Mouse (Mus musculus) olfactory bulb, adult 2 months (tissue): ENCODE measurements around the gene Trappc3. TPM values are rescaled to one million over a fixed set of nuclear protein-coding genes. Genes with fewer than 3 reads are reported as not detected.
"Not testable (repeated sequence)": the region's sequence is repeated elsewhere in the genome, so short reads cannot be mapped to it uniquely, and the experiment has no call there.

Source experiments
- H3K27ac ChIP-seq: fragments of 200-500 bp; 2 replicates; pipeline ENCODE4 v1.5.1; 2012; ENCODE audit warnings: low read depth, low read length; ENCODE audit not compliant: insufficient read depth
- H3K4me1 ChIP-seq: fragments of 200-500 bp; 2 replicates; pipeline ENCODE4 v1.6.1; 2012; ENCODE audit warnings: low read length; ENCODE audit not compliant: control insufficient read depth, insufficient read depth
- H3K4me3 ChIP-seq: fragments of 200-500 bp; 2 replicates; pipeline ENCODE4 v1.5.1; 2012; ENCODE audit warnings: mild to moderate bottlenecking, low read depth, low read length, moderate library complexity; ENCODE audit not compliant: insufficient read depth
- CTCF ChIP-seq: fragments of 200-500 bp; IDR thresholded peaks from 2 replicates; pipeline ENCODE4 v1.5.1; 2012; ENCODE audit warnings: low read depth, mild to moderate bottlenecking, low read length, moderate library complexity; ENCODE audit not compliant: insufficient read depth
- POLR2A ChIP-seq: fragments of 200-500 bp; IDR thresholded peaks from 2 replicates; pipeline ENCODE4 v1.6.1; 2012; ENCODE audit warnings: mild to moderate bottlenecking, low read depth, low read length, moderate library complexity; ENCODE audit not compliant: insufficient read depth
- WGBS: fragments of 180-500 bp; shearing (Covaris S2); methylation state at CpG from one replicate; pipeline ENCODE4 v1.1.7; 2018; 5-methylcytosine and 5-hydroxymethylcytosine counted together
- polyA plus RNA-seq: library from polyadenylated mRNA; stranded (reverse); fragments of >200 nt; gene quantifications from 2 replicates; pipeline ENCODE4 v1.2.4, GENCODE M21; 2012; ENCODE audit warnings: low replicate concordance; ENCODE audit not compliant: missing spikeins, insufficient read depth, insufficient read length

The Trappc3 gene
- 342 TPM in 1 of 2 replicates, not detected in the other for polyA plus RNA-seq

DNA sequence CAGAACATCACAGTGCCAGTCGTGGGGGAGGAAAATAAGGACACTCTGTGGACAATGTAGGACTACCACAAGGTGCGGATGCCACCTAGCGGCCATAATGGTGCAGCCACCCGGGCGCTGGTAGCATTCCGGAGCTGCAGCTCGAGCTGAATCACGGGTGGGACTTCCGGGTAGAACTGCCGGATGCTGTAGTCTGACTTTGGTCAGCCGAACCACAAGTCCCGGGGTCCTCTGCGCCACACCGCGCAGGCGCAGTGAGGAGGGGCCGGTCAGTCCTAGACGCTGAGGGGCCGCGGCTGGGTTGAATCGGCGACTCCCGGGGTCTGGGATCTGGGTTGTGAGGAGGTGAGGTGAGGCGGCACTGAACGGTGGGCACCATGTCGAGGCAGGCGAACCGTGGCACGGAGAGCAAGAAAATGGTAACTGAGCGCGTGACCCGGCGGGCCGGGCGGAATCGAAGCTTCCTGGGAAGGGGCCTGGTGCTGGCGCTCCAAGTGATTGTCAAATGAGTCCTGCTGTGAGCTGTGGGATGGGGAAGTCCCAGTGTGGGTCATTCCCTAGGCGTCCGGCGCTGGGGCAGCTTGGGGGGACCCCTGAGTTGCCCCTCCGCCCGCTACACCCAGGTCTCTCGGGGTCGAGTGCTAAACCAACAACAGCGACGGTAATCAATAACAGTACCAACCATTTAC, at the start of gene Trappc3:
TSS of gene Trappc3 (plus strand) at position 207 of the 689 bp plus-strand sequence.
- under 1% methylated on average over 46 of the region's 46 CpGs for WGBS
- Histone ChIP-seq H3K4me3 (peak within 1 kb of the TSS; percentile 84), H3K27ac (peak within 1 kb of the TSS; percentile 9; the same call in 1 of the 2 replicates), H3K4me1 (peaks cover 16% of the 10 kb centered on the region)
- TF ChIP-seq CTCF (peak; percentile 89), POLR2A (peak; percentile 45; the same call in 1 of the 2 replicates)

- Histone ChIP-seq H3K4me3 (no peak overlapping the region), H3K27ac (no peak overlapping the region), H3K4me1 (no peaks in the 10 kb centered on the region)
- WGBS = 78% methylated on average over 6 of the region's 6 CpGs
- TF ChIP-seq CTCF (no peak), POLR2A (no peak)
These were observed 44.4 kb upstream of the Trappc3 start for GRCm38 (mm10) chr4:126217771-126218170.

- H3K27ac ChIP-seq, H3K4me1 ChIP-seq, H3K4me3 ChIP-seq: not testable (repeated sequence)
- 63% methylated on average over 3 of the region's 3 CpGs for WGBS
These were observed 42.6 kb upstream of the Trappc3 start for GRCm38 (mm10) chr4:126219540-126219939.

GRCm38 (mm10) chr4:126220045-126220444, 42.1 kb upstream of the Trappc3 start:
- no peak overlapping the region for H3K27ac ChIP-seq
- 88% methylated on average over 10 of the region's 10 CpGs for WGBS
- no peak for TF ChIP-seq POLR2A
- no peak for TF ChIP-seq CTCF
- no peak overlapping the region for H3K4me3 ChIP-seq
- H3K4me1 ChIP-seq = no peaks in the 10 kb centered on the region

GRCm38 (mm10) chr4:126222631-126223030, 39.5 kb upstream of the Trappc3 start:
- no peak overlapping the region for H3K4me3 ChIP-seq
- H3K27ac ChIP-seq = no peak overlapping the region
- TF ChIP-seq POLR2A (no peak), CTCF (no peak)
- H3K4me1 ChIP-seq = peaks cover 6% of the 10 kb centered on the region
- 83% methylated on average over 11 of the region's 11 CpGs for WGBS

GRCm38 (mm10) chr4:126226640-126227039, 35.5 kb upstream of the Trappc3 start:
- H3K4me3 ChIP-seq = no peak overlapping the region
- no peak overlapping the region for H3K27ac ChIP-seq
- 46% methylated on average over 12 of the region's 12 CpGs for WGBS
- no peak for TF ChIP-seq CTCF
- no peak for TF ChIP-seq POLR2A
- peaks cover 9% of the 10 kb centered on the region for H3K4me1 ChIP-seq

DNA sequence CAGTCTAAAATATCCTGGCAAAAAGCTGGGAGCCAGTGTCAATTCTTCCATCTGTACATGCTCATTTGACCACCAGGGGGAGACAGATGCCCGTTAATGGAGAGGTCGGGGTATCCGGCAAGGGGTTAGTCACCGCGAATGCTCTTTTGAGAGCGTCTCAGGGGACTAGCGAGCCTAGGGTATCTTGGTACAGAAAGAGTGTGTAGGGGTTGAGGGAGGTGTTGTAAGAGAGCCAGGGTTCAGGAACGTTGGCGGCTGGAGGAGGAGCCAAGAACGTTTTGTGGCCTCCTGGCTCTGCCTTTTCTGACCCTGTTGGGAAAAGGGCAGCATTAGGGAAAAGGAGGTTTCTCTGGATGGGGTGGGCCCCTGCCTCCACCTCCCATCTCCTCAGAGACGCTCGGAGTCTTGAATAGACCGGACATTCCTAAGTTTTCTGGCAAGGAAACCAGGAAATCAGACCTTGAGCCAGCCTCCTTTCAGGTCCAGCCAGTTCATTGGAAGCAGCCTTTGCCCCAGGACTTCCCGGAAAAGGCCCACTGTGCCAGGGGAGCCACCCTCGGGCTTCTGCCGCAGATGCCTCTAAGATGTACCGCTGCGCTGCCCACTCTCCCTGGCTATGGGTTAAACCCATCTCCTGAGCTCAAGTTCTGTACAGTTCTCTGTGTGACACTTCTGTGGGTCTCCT, 34.9 kb upstream of the Trappc3 start:
- Histone ChIP-seq H3K4me1 (peaks cover 9% of the 10 kb centered on the region), H3K4me3 (peak overlapping the region; percentile 33), H3K27ac (0 out of 2 replicates have a peak overlapping the region, but pooled peaks have one; percentile 8)
- TF ChIP-seq POLR2A (no peak), CTCF (peak; percentile 80)
- WGBS = 3% methylated on average over 18 of the region's 18 CpGs

GRCm38 (mm10) chr4:126228144-126228543, 34.0 kb upstream of the Trappc3 start:
- Histone ChIP-seq H3K4me1 (peaks cover 9% of the 10 kb centered on the region), H3K4me3 (no peak overlapping the region), H3K27ac (no peak overlapping the region)
- WGBS = 9% methylated on average over 5 of the region's 5 CpGs
- TF ChIP-seq POLR2A (no peak), CTCF (no peak)

- Histone ChIP-seq H3K27ac (no peak overlapping the region), H3K4me3 (no peak overlapping the region), H3K4me1 (peaks cover 11% of the 10 kb centered on the region)
- WGBS = 71% methylated on average over 7 of the region's 7 CpGs
- TF ChIP-seq POLR2A (no peak), CTCF (no peak)
These were observed 32.2 kb upstream of the Trappc3 start for GRCm38 (mm10) chr4:126229900-126230299.
